In genomic region chr14:59045235-59045634, GRCm38 (mm10) we compare ENCODE assay signal across 23 mouse cellular contexts.
"Had no signal": no experiment of that assay in that cellular context is flagged by ENCODE, and none has a peak within 500 bp of the region (broad histone marks: within the 10 kb centered on the region; RNA-seq: fewer than 3 reads in every experiment).

No protein-coding gene starts in this region.

- H3K27me3 ChIP-seq: kidney, embryonic 15.5 days; limb, embryonic 12.5 days; limb, embryonic 15.5 days; midbrain, embryonic 12.5 days; midbrain, embryonic 15.5 days; neural tube, embryonic 13.5 days had no signal

- DNase-seq: kidney, adult 8-10 months; kidney, postnatal 10 days; kidney, postnatal 36 days; layer of hippocampus, postnatal 36 days; liver, postnatal 0 days; lung, embryonic 14.5 days; right cerebral cortex, adult 18-20 months; right cerebral cortex, postnatal 14 days; right cerebral cortex, postnatal 4 days; thymus, adult 18-20 months; thymus, postnatal 36 days had no signal

- H3K9me3 ChIP-seq: kidney, embryonic 15.5 days; limb, embryonic 15.5 days; midbrain, embryonic 12.5 days; midbrain, embryonic 15.5 days; neural tube, embryonic 13.5 days had no signal

- H3K4me2 ChIP-seq: kidney, embryonic 15.5 days; limb, embryonic 12.5 days; limb, embryonic 15.5 days; liver, embryonic 11.5 days; lung, embryonic 14.5 days; midbrain, embryonic 12.5 days; midbrain, embryonic 15.5 days; neural tube, embryonic 13.5 days had no signal

- ATAC-seq: liver, postnatal 0 days; lung, postnatal 0 days; midbrain, embryonic 15.5 days had no signal

- H3K9ac ChIP-seq: kidney, embryonic 15.5 days; limb, embryonic 12.5 days; limb, embryonic 15.5 days; liver, embryonic 14.5 days; liver, postnatal 0 days; lung, embryonic 14.5 days; midbrain, embryonic 12.5 days; midbrain, embryonic 15.5 days; neural tube, embryonic 13.5 days had no signal

- H3K27ac ChIP-seq: kidney, embryonic 15.5 days; left cerebral cortex, adult 2 months; limb, embryonic 12.5 days; limb, embryonic 15.5 days; liver, embryonic 14.5 days; macrophage; midbrain, embryonic 12.5 days; midbrain, embryonic 15.5 days; neural tube, embryonic 13.5 days; stomach, postnatal 0 days had no signal

- H3K4me1 ChIP-seq: midbrain, embryonic 12.5 days; midbrain, embryonic 15.5 days; neural tube, embryonic 13.5 days had no signal

- H3K4me3 ChIP-seq: kidney, embryonic 15.5 days; left cerebral cortex, adult 2 months; limb, embryonic 12.5 days; limb, embryonic 15.5 days; midbrain, embryonic 12.5 days; midbrain, embryonic 15.5 days; neural tube, embryonic 13.5 days had no signal

- H3K36me3 ChIP-seq: kidney, embryonic 15.5 days; limb, embryonic 12.5 days; limb, embryonic 15.5 days; midbrain, embryonic 12.5 days; midbrain, embryonic 15.5 days; neural tube, embryonic 13.5 days had no signal
